Mouse (Mus musculus): Measurements from ENCODE around the gene A730049H05Rik.

- no peak for TF ChIP-seq CTCF (IDR thresholded peaks at IDR 0.05; ENCODE audit: low read depth, low read length)
- no peak for TF ChIP-seq GATA2 (IDR thresholded peaks at IDR 0.05; ENCODE audit: borderline replicate concordance, low read depth, low read length)
These were observed 63.5 kb downstream of the A730049H05Rik start for GRCm38 (mm10) chr6:92879700-92880265.
